Mouse (Mus musculus) layer of hippocampus, adult 6 months (tissue): ENCODE data around the gene Cers5. TPM values are rescaled to one million over a fixed set of nuclear protein-coding genes. Genes with fewer than 3 reads are reported as not detected.

Experiments used
- long read RNA-seq, 2 experiments: library from polyadenylated mRNA; unstranded; transcript quantifications; one replicate each; pipeline ENCODE4 v2.0.0; 2019 to 2020
- polyA plus RNA-seq: library from polyadenylated mRNA; unstranded; fragments of <200 nt; fragmentation: Nextera tagmentation; gene quantifications from 2 replicates; pipeline ENCODE4 v1.2.3, GENCODE M21; 2021

Gene Cers5
- polyA plus RNA-seq: 40.2 and 41.1 TPM in 2 replicates
- long read RNA-seq, experiment 1, transcript Cers5-202 (11 exons, 2,775 nt): major isoform, 61 of 112 reads
- long read RNA-seq, experiment 1, transcript Cers5-201 (10 exons, 2,096 nt): minor isoform, 14 of 112 reads
- long read RNA-seq, experiment 1, partial matches to known transcripts: 2 of 112 reads
- long read RNA-seq, experiment 1, other reads (novel, unspliced or antisense): 35 of 112 reads
- long read RNA-seq, experiment 2, transcript Cers5-202 (11 exons, 2,775 nt): major isoform, 171 of 281 reads
- long read RNA-seq, experiment 2, transcript Cers5-201 (10 exons, 2,096 nt): minor isoform, 16 of 281 reads
- long read RNA-seq, experiment 2, partial matches to known transcripts: 8 of 281 reads
- long read RNA-seq, experiment 2, other reads (novel, unspliced or antisense): 86 of 281 reads

DNA sequence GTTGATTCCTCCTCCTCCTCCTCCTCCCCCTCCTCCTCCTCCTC lies at the start of gene Cers5:
Gene Cers5 (minus strand): TSS at position 5 of the 44 bp plus-strand sequence.

DNA sequence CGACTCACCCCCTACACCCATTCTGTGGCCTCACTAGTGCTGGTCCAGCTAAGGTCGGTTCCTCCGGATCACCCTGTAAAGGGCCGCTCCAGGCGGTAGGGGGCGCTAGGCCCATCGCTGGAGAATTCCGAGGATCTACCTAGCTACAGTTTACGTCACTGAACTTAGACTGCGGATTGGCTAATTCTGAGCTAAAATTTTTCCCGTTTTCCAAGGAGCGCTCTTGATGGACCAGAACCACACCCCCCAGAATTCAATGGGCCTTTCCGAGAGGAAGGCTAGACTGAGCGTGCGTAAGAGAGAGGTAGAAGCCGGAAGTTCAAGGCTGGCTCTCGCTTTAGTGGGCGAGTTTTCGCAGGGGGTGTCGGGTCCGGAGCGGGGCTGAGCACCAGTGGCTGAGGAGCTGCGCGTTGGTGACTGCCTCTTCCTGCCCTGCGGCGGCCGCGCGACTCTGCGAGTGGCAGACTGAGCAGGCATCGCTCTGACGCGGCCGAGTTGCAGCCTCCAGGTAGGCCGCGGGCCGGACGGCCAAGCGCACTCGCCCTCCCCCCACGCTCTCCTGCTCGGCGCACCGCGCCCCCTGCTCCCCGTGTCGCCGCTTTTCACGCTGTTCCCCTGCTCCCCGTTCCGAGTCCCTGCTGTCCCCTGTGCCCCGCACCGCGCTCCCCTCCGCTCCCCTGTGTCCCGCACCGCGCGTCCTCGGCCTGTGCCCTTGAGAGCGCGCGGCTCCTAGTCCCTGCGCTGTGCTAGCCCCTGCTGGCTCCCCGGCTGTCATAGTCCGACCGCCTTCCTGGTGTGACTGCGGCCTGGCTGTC lies 47.1 kb downstream of the Cers5 start, which contains the start of gene Cox14:
Gene Cox14 (plus strand): TSS at position 278 of the 815 bp plus-strand sequence.

DNA sequence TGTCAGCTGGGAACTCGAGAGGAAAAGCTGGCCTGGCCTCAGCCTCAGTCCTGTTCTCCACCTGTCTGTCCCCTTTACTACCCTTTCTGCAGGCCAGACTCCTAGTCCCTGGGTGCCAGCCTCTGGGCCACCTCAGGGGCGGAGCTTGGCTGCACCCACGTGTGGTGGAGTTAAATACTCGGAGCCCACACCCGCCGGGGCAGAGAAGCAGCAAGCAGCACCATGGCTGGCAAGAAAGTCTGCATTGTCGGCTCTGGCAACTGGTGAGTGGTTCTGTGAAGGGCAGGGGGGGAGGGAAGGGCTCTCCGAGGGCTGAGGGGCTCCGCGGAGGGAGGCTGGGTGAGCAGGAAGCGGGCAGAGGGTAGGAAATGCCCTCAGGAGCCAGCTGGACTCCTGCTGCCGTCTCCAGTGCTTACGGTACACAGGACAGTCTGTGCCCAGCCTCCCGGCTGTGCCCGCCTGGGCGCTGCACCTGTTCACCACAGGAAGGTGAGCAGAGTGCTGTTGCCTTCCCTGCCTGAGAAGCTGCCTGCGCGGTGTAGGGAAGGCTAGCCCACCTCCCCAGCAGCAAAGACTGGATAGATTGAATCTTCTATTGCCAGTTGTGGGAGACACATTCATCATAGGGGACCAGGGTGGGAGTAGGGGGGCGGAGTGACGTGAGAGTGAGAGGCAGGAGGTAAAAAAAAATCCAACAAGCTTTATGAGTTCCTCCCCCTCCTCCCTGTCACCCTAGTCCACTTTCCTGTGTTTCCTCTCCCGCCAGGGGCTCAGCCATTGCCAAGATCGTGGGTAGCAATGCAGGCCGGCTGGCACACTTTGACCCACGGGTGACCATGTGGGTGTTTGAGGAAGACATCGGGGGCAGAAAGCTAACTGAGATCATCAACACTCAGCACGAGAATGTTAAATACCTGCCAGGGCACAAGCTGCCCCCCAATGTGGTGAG lies 55.0 kb downstream of the Cers5 start, which contains the start of gene Gpd1:
Gene Gpd1 (plus strand): TSS at position 130 of the 949 bp plus-strand sequence.

DNA sequence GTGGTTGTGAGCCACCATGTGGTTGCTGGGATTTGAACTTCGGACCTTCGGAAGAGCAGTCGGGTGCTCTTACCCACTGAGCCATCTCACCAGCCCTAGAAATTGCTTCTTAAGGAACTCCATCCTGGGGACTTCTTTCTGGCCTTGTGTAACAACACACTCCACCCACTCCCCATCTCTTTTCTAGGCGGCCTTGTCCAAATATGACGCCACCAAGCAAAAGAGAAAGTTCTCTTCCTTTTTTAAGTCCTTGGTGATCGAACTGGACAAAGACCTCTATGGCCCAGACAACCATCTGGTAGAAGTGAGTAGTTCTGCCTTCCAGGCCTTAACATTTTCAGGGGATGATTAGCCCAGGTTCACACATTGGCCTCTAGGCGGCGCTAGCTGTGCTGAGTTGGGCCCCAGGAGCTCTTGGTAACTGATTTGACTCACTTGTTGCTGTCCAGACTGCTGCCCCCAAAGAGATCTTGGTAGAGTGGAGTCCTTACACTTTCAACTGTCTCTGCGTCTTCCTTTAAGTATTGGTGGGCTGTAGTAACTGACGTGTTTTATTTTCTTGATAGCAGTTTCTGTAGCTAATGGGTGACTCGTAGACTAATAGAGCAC lies 67.1 kb downstream of the Cers5 start, which contains the start of gene Gm17349:
Gene Gm17349 (minus strand): TSS at position 51 of the 609 bp plus-strand sequence.

DNA sequence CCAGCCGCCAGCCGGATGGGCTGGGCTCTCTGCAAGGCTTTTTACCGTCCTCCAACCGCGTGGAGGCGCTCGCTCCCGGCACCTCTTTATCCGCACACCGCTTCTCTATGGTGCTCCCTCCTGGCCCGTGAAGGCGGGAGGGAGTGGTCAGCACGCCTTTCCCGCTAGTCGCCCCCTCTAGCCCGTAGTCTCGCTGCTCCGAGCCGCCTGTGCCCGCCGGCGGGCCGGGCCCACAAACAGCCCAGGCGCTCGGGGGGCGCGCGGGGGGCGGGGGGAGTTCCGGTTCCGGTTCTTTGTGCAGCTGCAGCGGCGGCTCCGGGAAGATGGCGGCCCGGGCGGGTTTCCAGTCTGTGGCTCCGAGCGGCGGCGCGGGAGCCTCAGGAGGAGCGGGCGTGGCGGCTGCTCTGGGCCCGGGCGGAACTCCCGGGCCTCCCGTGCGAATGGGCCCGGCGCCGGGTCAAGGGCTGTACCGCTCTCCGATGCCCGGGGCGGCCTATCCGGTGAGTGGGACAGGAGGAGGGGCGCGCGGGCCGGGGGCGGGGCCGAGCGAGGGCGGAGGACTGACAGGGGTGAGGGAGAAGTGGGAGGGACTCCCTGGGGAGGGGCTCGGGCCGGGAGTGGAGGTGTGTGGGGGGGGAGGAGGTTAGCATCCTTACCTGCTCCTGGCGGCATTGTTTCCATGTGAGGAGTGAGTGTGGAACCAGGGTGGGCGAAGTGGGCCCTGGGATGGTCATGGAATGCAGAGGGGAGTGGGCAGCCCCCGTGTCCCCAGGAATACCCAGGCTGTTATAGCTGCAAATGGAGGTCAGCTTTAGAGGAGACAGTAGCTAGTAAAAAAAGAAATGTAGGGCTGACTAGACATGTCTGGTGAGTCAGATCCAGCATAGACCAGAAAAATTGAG lies 70.4 kb downstream of the Cers5 start, which contains the start of gene Smarcd1:
Gene Smarcd1 (plus strand): TSS at position 131 of the 902 bp plus-strand sequence.

Other genes with a start within 250 kb of the Cers5 start
- gene Faim2, start 244.7 kb downstream of the Cers5 start, polyA plus RNA-seq: 208 and 215 TPM in 2 replicates
- 0.16 TPM in 1 of 2 replicates, not detected in the other for gene Aqp2, start 193.8 kb downstream of the Cers5 start, polyA plus RNA-seq
- 0.16 TPM in 1 of 2 replicates, not detected in the other for gene Aqp5, start 182.1 kb downstream of the Cers5 start, polyA plus RNA-seq
- gene Aqp6, start 171.5 kb downstream of the Cers5 start, polyA plus RNA-seq: not detected in 2 replicates
- 3.0 and 3.2 TPM in 2 replicates for gene Racgap1, start 121.2 kb downstream of the Cers5 start, polyA plus RNA-seq
- 2.1 and 2.2 TPM in 2 replicates for gene Asic1, start 102.5 kb downstream of the Cers5 start, polyA plus RNA-seq
- gene Smarcd1, start 70.8 kb downstream of the Cers5 start, polyA plus RNA-seq: 35.8 and 41.4 TPM in 2 replicates
- not detected in 2 replicates for gene Gm17349, start 67.4 kb downstream of the Cers5 start, polyA plus RNA-seq
- gene Gpd1, start 55.4 kb downstream of the Cers5 start, polyA plus RNA-seq: 22.7 and 26.8 TPM in 2 replicates
- gene Cox14, start 47.3 kb downstream of the Cers5 start, polyA plus RNA-seq: 457 and 492 TPM in 2 replicates
- gene Lima1, start 102.6 kb upstream of the Cers5 start, polyA plus RNA-seq: 2.1 and 2.4 TPM in 2 replicates
- gene Fam186a, start 194.2 kb upstream of the Cers5 start, polyA plus RNA-seq: 0.03 and 0.04 TPM in 2 replicates
- gene Larp4, start 197.2 kb upstream of the Cers5 start, polyA plus RNA-seq: 6.4 and 6.6 TPM in 2 replicates